Mouse (Mus musculus): ENCODE measurements around the gene Lyl1. TPM values are rescaled to one million over a fixed set of nuclear protein-coding genes. Genes with fewer than 3 reads are reported as not detected.

Gene Lyl1
- polyA plus RNA-seq, 1 experiment: 91.9 TPM

DNA sequence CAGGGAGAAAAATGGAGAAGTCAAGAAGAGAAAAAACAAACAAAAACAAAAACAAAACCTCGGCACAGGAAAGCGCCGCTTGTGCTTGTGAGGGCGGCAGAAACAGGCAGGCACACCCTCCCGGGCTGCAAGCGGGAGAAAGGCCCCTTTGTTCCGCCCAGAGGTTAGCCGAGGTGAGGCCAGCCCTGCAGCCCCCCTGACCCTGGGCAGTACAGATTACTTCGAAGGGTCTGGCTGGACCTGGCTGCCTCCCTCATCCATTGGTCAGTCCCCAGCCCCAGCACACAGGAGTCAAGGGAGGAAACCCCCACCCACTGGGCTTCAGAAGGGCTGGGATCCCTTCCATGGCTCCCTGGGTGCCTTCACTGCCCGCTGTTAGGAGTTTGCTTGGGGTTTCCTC, 37.0 kb downstream of the Lyl1 start:
- no peak overlapping the region for H3K4me3 ChIP-seq (ENCODE audit: insufficient read depth, low read length)
- peaks cover 8% of the 10 kb centered on the region for H3K4me1 ChIP-seq (ENCODE audit: control insufficient read depth, insufficient read depth, low read length)
- TF ChIP-seq POLR2A (IDR thresholded peaks at IDR 0.05; ENCODE audit: borderline replicate concordance, low read depth, low read length) (no peak), CTCF (IDR thresholded peaks at IDR 0.05; ENCODE audit: low read depth, low read length) (no peak)
- H3K27ac ChIP-seq (ENCODE audit: insufficient read depth, low read depth, low read length): no peak overlapping the region

DNA sequence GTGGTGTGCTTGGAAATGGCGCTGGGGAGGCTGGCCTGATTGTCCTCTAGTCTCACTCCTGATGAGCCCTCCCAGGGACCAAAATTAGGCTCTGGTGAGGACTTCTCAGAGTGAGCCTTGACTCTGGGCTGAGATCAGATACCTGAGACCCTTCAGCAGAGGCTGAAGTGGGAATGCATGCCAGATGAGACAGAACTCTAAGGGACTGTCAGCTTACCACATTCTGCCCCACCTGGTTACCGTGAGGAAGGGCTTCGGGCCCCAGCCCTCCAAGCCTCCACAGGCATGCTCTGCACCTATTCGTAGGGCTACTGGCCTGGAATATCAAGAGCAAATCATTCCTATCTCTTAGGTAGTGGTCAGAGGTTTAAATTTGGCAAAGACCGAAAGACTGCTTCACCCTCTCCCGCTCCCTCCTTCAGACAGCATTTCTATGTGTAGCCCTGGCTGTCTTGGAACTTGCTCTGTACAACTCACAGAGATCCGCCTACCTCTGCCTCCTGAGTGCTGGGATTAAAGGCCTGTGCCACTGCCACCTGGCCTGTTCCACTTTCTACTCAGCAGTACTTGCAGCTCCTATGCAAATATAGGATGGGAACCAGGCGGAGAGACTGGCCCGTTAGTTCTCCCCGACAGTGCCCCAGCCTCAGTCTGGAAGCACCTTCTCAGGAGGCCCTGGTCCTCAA, 37.6 kb downstream of the Lyl1 start:
- TF ChIP-seq CTCF (IDR thresholded peaks at IDR 0.05; ENCODE audit: low read depth, low read length) (no peak), POLR2A (IDR thresholded peaks at IDR 0.05; ENCODE audit: borderline replicate concordance, low read depth, low read length) (no peak)
- Histone ChIP-seq H3K27ac (ENCODE audit: insufficient read depth, low read depth, low read length) (no peak overlapping the region), H3K4me1 (ENCODE audit: control insufficient read depth, insufficient read depth, low read length) (peaks cover 13% of the 10 kb centered on the region), H3K4me3 (ENCODE audit: insufficient read depth, low read length) (no peak overlapping the region)

DNA sequence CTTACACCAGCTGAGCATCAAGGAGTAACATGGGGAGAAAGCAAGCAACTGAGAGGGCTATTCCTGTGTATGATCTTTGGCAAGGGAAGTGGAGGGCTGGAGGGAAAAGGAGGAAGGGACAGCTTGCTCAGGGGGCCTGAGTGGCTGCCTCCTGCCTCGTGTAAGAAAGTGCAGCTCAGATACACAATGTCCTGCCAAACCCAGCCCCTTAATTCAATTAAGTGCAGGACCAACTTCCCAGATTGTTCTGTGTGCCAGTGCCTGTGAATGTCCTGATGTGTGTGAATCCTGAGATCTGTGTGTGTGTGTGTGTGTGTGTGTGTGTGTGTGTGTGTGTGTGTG, 38.1 kb downstream of the Lyl1 start:
- Histone ChIP-seq H3K27ac (ENCODE audit: insufficient read depth, low read depth, low read length) (no peak overlapping the region), H3K4me1 (ENCODE audit: control insufficient read depth, insufficient read depth, low read length) (peaks cover 18% of the 10 kb centered on the region), H3K4me3 (ENCODE audit: insufficient read depth, low read length) (no peak overlapping the region)
- no peak for TF ChIP-seq CTCF (IDR thresholded peaks at IDR 0.05; ENCODE audit: low read depth, low read length)
- no peak for TF ChIP-seq POLR2A (IDR thresholded peaks at IDR 0.05; ENCODE audit: borderline replicate concordance, low read depth, low read length)

DNA sequence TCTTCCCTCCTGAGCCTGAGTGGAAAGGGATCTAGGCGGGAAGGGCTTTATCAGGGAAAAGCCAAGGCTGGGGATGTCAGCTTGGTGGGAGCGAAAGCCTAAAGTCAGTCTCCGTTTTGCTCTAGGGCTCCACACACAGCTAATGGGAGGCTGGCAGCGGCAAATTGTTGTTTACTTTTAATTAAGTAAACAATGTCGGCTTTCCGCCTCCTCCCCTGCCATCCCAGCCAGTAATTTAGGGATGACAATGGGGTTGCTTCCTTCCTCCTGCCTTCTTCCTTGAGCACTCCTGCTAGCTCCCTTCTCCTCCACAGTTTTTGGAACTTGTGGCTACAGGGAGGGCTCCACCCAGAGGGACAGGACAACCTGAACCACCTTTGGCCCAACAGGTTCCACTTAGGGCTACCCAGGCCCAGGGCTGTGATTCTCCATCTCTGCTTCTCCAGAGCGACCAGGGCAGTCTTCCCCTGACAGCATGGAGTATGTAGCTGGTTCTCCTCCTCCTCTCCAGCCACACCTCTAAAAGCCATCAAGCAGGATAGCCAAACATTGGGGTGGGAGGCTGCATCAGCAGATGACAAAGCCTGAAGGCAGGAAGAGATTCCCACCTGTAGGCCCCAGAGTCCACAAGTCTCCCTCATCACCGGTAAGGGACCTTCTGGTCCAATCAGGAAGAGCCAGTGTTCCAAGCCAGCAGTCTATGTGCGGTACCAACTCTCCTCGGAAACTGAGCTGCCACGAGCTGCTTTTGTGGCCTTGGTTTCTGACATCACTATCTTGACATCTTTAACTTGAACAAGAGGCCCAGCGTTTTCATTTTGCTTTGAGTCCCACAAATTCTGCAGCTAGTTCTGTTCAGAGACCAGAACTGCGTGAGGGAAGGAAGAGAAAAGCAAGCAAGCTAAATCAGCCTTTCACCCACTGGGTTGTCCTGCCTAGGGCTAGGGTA, 39.9 kb downstream of the Lyl1 start:
- TF ChIP-seq POLR2A (IDR thresholded peaks at IDR 0.05; ENCODE audit: borderline replicate concordance, low read depth, low read length) (no peak), CTCF (IDR thresholded peaks at IDR 0.05; ENCODE audit: low read depth, low read length) (no peak)
- Histone ChIP-seq H3K4me1 (ENCODE audit: control insufficient read depth, insufficient read depth, low read length) (peaks cover 31% of the 10 kb centered on the region), H3K27ac (ENCODE audit: insufficient read depth, low read depth, low read length) (no peak overlapping the region), H3K4me3 (ENCODE audit: insufficient read depth, low read length) (no peak overlapping the region)

DNA sequence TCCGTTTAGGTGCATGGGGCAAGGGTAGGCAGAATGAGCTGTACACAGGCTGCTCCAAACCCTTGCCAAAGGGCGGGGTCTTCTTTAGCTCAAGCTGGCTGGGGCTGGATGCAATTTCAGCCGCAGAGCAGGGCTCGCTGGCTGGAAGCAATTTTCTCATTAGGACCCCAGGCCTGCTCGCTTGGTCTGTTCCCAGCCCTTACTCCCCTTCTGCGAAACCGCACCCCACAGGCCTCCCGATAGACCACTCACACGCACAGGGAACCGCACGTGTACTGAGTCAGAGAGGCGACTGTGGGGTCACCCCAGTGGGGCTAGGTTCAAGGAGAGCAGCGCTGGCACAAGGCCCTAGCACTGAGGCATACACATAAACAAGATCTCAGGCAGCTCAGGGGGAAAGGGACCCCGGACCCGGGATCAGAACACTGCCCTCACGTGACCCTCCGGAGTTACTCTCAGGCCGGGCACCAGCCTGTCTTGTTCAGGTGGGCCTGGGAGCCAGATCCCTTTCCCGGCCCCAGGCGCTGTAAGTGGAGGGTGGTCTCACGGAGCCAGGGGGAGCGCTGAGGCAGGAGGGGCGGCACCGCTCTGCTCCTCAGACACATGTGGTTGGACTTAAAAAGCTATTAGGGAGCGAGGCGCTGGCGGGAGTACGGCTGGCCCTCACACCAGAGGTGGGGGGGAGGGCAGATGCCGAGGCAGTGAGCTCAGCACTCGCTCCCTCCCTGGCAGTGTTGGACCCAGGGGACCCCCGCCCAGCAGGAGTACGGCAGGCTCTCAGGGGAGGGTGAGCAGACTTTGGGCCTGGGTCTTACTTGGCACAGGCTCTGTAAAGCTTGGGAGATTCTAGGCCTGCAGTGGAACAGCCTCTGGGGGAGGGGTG, 41.2 kb downstream of the Lyl1 start:
- TF ChIP-seq POLR2A (IDR thresholded peaks at IDR 0.05; ENCODE audit: borderline replicate concordance, low read depth, low read length) (no peak), CTCF (IDR thresholded peaks at IDR 0.05; ENCODE audit: low read depth, low read length) (no peak)
- Histone ChIP-seq H3K4me1 (ENCODE audit: control insufficient read depth, insufficient read depth, low read length) (peaks cover 31% of the 10 kb centered on the region), H3K4me3 (ENCODE audit: insufficient read depth, low read length) (no peak overlapping the region), H3K27ac (ENCODE audit: insufficient read depth, low read depth, low read length) (no peak overlapping the region)

DNA sequence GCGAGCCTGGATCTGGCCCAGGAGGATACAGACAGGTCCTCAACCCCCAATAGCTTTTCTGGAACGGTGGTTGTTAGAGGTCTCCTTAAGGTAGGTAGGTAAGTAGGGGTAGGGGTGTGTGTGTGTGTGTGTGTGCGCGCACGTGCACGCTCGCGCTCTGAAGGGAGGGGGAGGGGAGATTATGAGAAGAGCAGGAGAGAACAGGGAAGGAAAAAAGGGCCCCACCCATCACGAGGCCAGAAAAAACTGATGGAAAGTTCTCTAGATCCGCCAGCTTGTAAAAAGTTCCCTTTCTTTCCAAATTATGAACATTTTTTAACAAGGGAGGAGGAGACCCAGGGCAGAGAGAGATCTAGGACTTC, 41.8 kb downstream of the Lyl1 start:
- Histone ChIP-seq H3K27ac (ENCODE audit: insufficient read depth, low read depth, low read length) (no peak overlapping the region), H3K4me1 (ENCODE audit: control insufficient read depth, insufficient read depth, low read length) (peaks cover 27% of the 10 kb centered on the region), H3K4me3 (ENCODE audit: insufficient read depth, low read length) (no peak overlapping the region)
- TF ChIP-seq POLR2A (IDR thresholded peaks at IDR 0.05; ENCODE audit: borderline replicate concordance, low read depth, low read length) (no peak), CTCF (IDR thresholded peaks at IDR 0.05; ENCODE audit: low read depth, low read length) (no peak)

DNA sequence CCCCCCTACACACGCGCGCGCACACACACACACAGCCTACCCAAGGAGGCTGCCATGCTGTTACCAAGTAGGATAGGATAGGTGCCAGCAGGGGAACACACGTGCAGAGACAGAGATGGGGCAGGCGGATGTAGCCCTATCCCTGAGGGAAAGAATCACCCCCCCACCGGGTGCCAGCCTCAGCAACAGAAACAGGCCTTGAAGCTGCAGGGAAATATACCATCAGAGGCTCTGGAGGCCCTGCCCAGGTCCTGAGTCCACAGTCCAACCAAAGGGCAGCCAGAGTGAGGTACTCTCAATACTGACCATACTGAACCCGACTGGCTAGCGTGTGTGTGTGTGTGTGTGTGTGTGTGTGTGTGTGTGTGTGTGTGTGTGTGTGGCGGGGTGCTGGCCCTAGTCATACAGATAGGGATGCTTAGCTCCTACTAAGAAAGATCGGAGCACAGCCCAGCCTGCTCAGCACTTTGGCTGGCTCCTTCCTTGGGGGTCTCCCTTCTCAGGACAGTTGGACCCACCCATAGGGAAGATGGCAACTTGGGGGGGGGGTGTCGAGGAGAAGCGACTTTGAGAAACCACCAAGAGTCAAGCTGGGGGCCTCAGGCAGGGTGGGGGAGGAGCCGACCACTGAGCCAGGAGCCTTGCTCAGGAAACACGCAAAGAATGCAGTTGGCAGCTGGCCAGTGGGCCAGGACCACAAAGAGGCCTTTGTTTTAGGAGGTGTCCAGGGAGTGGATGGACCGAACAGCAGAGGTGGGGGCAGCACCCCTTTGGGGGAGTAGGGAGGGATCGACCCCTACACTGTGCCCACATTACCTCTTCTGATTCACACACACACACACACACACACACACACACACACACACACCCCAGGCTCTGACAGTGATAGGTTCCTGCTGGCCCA, 42.5 kb downstream of the Lyl1 start:
- TF ChIP-seq CTCF (IDR thresholded peaks at IDR 0.05; ENCODE audit: low read depth, low read length): no peak
- no peak for TF ChIP-seq POLR2A (IDR thresholded peaks at IDR 0.05; ENCODE audit: borderline replicate concordance, low read depth, low read length)
- Histone ChIP-seq H3K27ac (ENCODE audit: insufficient read depth, low read depth, low read length) (no peak overlapping the region), H3K4me1 (ENCODE audit: control insufficient read depth, insufficient read depth, low read length) (peaks cover 27% of the 10 kb centered on the region), H3K4me3 (ENCODE audit: insufficient read depth, low read length) (no peak overlapping the region)

DNA sequence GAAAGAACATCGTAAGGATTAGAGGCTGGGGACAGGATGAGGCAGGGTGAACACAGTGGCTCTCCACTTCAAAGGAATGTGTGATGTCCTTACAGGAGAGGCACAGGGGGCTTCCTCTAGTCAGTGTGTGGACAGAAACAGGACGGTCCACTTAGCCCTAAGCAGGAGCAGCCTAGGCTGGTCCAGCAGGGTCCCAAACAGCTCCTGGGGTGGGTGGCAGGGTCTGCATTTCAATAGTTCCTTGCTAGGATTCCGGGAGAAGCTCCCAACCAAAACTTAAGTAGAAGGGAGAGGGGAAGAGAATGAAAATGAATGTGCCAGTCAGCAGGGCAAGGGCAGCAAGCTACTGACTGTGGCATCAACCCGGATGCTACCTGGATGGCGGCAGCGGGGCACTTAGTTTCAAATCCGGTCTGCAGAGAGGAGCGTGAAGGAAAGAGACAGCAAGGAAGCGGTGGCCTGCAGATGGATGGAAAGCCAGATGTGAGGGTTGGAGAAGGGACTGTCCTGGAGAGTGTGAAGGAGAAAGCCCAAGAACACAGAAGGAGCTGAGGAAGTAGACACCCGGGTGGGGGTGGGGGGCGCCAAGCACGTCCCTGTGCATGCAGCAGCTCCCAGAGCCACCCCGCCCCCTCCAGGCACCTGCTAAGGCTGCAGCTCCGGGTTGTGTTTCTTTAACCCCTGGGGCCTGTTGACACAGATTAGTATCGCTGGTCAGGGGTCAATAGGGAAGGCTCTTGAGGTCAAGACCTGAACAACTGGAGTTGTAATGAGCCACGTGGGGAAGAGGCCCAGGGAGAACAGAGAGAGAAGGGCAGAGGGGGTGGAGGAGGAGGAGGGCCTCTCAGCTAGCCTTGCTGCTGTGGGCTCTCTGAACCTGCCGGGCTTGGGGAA, 44.0 kb downstream of the Lyl1 start:
- Histone ChIP-seq H3K4me1 (ENCODE audit: control insufficient read depth, insufficient read depth, low read length) (peaks cover 25% of the 10 kb centered on the region), H3K27ac (ENCODE audit: insufficient read depth, low read depth, low read length) (no peak overlapping the region), H3K4me3 (ENCODE audit: insufficient read depth, low read length) (no peak overlapping the region)
- TF ChIP-seq POLR2A (IDR thresholded peaks at IDR 0.05; ENCODE audit: borderline replicate concordance, low read depth, low read length): no peak
- no peak for TF ChIP-seq CTCF (IDR thresholded peaks at IDR 0.05; ENCODE audit: low read depth, low read length)
